Mouse (Mus musculus): ENCODE data around the gene Fbln2. TPM values are rescaled to one million over a fixed set of nuclear protein-coding genes. Genes with fewer than 3 reads are reported as not detected.
A peak's percentile ranks its signal among the peaks of the same experiment; 100 is the strongest.

Gene Fbln2
- polyA plus RNA-seq, 1 experiment from 2014 or later: 162 TPM

- H3K9ac ChIP-seq (ENCODE audit: low read length): 0 out of 2 replicates have a peak overlapping the region, but pooled peaks have one; percentile 25
- no peaks in the 10 kb centered on the region for H3K36me3 ChIP-seq (ENCODE audit: control insufficient read depth, insufficient read depth)
- H3K9me3 ChIP-seq (replicated peaks; ENCODE audit: control insufficient read depth, low read length): no peaks in the 10 kb centered on the region
- H3K27ac ChIP-seq (ENCODE audit: low read length): no peak overlapping the region
- peaks cover 9% of the 10 kb centered on the region for H3K4me1 ChIP-seq (ENCODE audit: control insufficient read depth, insufficient read depth, low read length)
- peak overlapping the region; percentile 33 for H3K4me3 ChIP-seq (ENCODE audit: low read length)
- WGBS: 9% methylated on average over 35 of the region's 35 CpGs
- peak overlapping the region; percentile 56 for H3K4me2 ChIP-seq (ENCODE audit: low read depth, low read length)
- H3K27me3 ChIP-seq (ENCODE audit: control insufficient read depth, insufficient read depth, low read length): peaks cover 80% of the 10 kb centered on the region
- ATAC-seq (replicated peaks; ENCODE audit: extremely low read depth, insufficient read depth, low FRiP score): no peak
These were observed 72.5 kb downstream of the Fbln2 start for GRCm38 (mm10) chr6:91284521-91285449.

GRCm38 (mm10) chr6:91285450-91285790, 73.2 kb downstream of the Fbln2 start:
- ATAC-seq (replicated peaks; ENCODE audit: extremely low read depth, insufficient read depth, low FRiP score): peak; percentile 31; the same call in 1 of the 2 replicates
- under 1% methylated on average over 28 of the region's 28 CpGs for WGBS
- peaks cover 9% of the 10 kb centered on the region for H3K4me1 ChIP-seq (ENCODE audit: control insufficient read depth, insufficient read depth, low read length)

GRCm38 (mm10) chr6:91285814-91286545, 73.7 kb downstream of the Fbln2 start:
- H3K36me3 ChIP-seq (ENCODE audit: control insufficient read depth, insufficient read depth): no peaks in the 10 kb centered on the region
- no peak for ATAC-seq (replicated peaks; ENCODE audit: extremely low read depth, insufficient read depth, low FRiP score)
- no peak overlapping the region for H3K27ac ChIP-seq (ENCODE audit: low read length)
- H3K4me3 ChIP-seq (ENCODE audit: low read length): peak overlapping the region; percentile 33
- peaks cover 9% of the 10 kb centered on the region for H3K4me1 ChIP-seq (ENCODE audit: control insufficient read depth, insufficient read depth, low read length)
- peaks cover 91% of the 10 kb centered on the region for H3K27me3 ChIP-seq (ENCODE audit: control insufficient read depth, insufficient read depth, low read length)
- WGBS: 34% methylated on average over 30 of the region's 30 CpGs
- H3K4me2 ChIP-seq (ENCODE audit: low read depth, low read length): peak overlapping the region; percentile 56
- H3K9ac ChIP-seq (ENCODE audit: low read length): no peak overlapping the region
- no peaks in the 10 kb centered on the region for H3K9me3 ChIP-seq (replicated peaks; ENCODE audit: control insufficient read depth, low read length)

More at GRCm38 (mm10) chr6:91285450-91285790, 73.2 kb downstream of the Fbln2 start:
- peak overlapping the region; percentile 56 for H3K4me2 ChIP-seq (ENCODE audit: low read depth, low read length)
- H3K27ac ChIP-seq (ENCODE audit: low read length): no peak overlapping the region
- no peaks in the 10 kb centered on the region for H3K9me3 ChIP-seq (replicated peaks; ENCODE audit: control insufficient read depth, low read length)
- no peaks in the 10 kb centered on the region for H3K36me3 ChIP-seq (ENCODE audit: control insufficient read depth, insufficient read depth)
- H3K4me3 ChIP-seq (ENCODE audit: low read length): peak overlapping the region; percentile 33
- H3K9ac ChIP-seq (ENCODE audit: low read length): 0 out of 2 replicates have a peak overlapping the region, but pooled peaks have one; percentile 25
- peaks cover 86% of the 10 kb centered on the region for H3K27me3 ChIP-seq (ENCODE audit: control insufficient read depth, insufficient read depth, low read length)

- WGBS: 3% methylated on average over 15 of the region's 15 CpGs
- ATAC-seq (replicated peaks; ENCODE audit: extremely low read depth, insufficient read depth, low FRiP score): no peak; the same call in 1 of the 2 replicates
These were observed 74.4 kb downstream of the Fbln2 start for GRCm38 (mm10) chr6:91286624-91287023.

GRCm38 (mm10) chr6:91287148-91287547, 74.9 kb downstream of the Fbln2 start:
- H3K4me3 ChIP-seq (ENCODE audit: low read length): no peak overlapping the region
- ATAC-seq (replicated peaks; ENCODE audit: extremely low read depth, insufficient read depth, low FRiP score): no peak
- H3K4me2 ChIP-seq (ENCODE audit: low read depth, low read length): no peak overlapping the region
- no peaks in the 10 kb centered on the region for H3K9me3 ChIP-seq (replicated peaks; ENCODE audit: control insufficient read depth, low read length)
- peaks cover 90% of the 10 kb centered on the region for H3K27me3 ChIP-seq (ENCODE audit: control insufficient read depth, insufficient read depth, low read length)
- WGBS: 62% methylated on average over 4 of the region's 4 CpGs
- H3K9ac ChIP-seq (ENCODE audit: low read length): no peak overlapping the region
- H3K4me1 ChIP-seq (ENCODE audit: control insufficient read depth, insufficient read depth, low read length): peaks cover 9% of the 10 kb centered on the region
- H3K36me3 ChIP-seq (ENCODE audit: control insufficient read depth, insufficient read depth): no peaks in the 10 kb centered on the region
- H3K27ac ChIP-seq (ENCODE audit: low read length): no peak overlapping the region

More at GRCm38 (mm10) chr6:91286624-91287023, 74.4 kb downstream of the Fbln2 start:
- Histone ChIP-seq H3K4me2 (ENCODE audit: low read depth, low read length) (no peak overlapping the region), H3K9me3 (replicated peaks; ENCODE audit: control insufficient read depth, low read length) (no peaks in the 10 kb centered on the region), H3K4me3 (ENCODE audit: low read length) (no peak overlapping the region), H3K27ac (ENCODE audit: low read length) (no peak overlapping the region), H3K4me1 (ENCODE audit: control insufficient read depth, insufficient read depth, low read length) (peaks cover 9% of the 10 kb centered on the region), H3K9ac (ENCODE audit: low read length) (no peak overlapping the region), H3K36me3 (ENCODE audit: control insufficient read depth, insufficient read depth) (no peaks in the 10 kb centered on the region), H3K27me3 (ENCODE audit: control insufficient read depth, insufficient read depth, low read length) (peaks cover 94% of the 10 kb centered on the region)

GRCm38 (mm10) chr6:91287636-91288035, 75.4 kb downstream of the Fbln2 start:
- peaks cover 85% of the 10 kb centered on the region for H3K27me3 ChIP-seq (ENCODE audit: control insufficient read depth, insufficient read depth, low read length)
- no peak overlapping the region for H3K4me3 ChIP-seq (ENCODE audit: low read length)
- ATAC-seq (replicated peaks; ENCODE audit: extremely low read depth, insufficient read depth, low FRiP score): no peak
- H3K36me3 ChIP-seq (ENCODE audit: control insufficient read depth, insufficient read depth): no peaks in the 10 kb centered on the region
- H3K9ac ChIP-seq (ENCODE audit: low read length): no peak overlapping the region
- no peak overlapping the region for H3K27ac ChIP-seq (ENCODE audit: low read length)
- no peak overlapping the region for H3K4me2 ChIP-seq (ENCODE audit: low read depth, low read length)
- WGBS: 70% methylated on average over 6 of the region's 6 CpGs
- H3K4me1 ChIP-seq (ENCODE audit: control insufficient read depth, insufficient read depth, low read length): peaks cover 9% of the 10 kb centered on the region
- no peaks in the 10 kb centered on the region for H3K9me3 ChIP-seq (replicated peaks; ENCODE audit: control insufficient read depth, low read length)

- ATAC-seq (replicated peaks; ENCODE audit: extremely low read depth, insufficient read depth, low FRiP score): no peak
- no peaks in the 10 kb centered on the region for H3K9me3 ChIP-seq (replicated peaks; ENCODE audit: control insufficient read depth, low read length)
- WGBS: 51% methylated on average over 3 of the region's 3 CpGs
- no peak overlapping the region for H3K4me2 ChIP-seq (ENCODE audit: low read depth, low read length)
- H3K36me3 ChIP-seq (ENCODE audit: control insufficient read depth, insufficient read depth): no peaks in the 10 kb centered on the region
- peaks cover 81% of the 10 kb centered on the region for H3K27me3 ChIP-seq (ENCODE audit: control insufficient read depth, insufficient read depth, low read length)
- H3K9ac ChIP-seq (ENCODE audit: low read length): no peak overlapping the region
- no peak overlapping the region for H3K27ac ChIP-seq (ENCODE audit: low read length)
- peaks cover 9% of the 10 kb centered on the region for H3K4me1 ChIP-seq (ENCODE audit: control insufficient read depth, insufficient read depth, low read length)
- no peak overlapping the region for H3K4me3 ChIP-seq (ENCODE audit: low read length)
These were observed 76.1 kb downstream of the Fbln2 start for GRCm38 (mm10) chr6:91288251-91288785.

- no peak overlapping the region for H3K4me3 ChIP-seq (ENCODE audit: low read length)
- ATAC-seq (replicated peaks; ENCODE audit: extremely low read depth, insufficient read depth, low FRiP score): no peak
- peaks cover 9% of the 10 kb centered on the region for H3K4me1 ChIP-seq (ENCODE audit: control insufficient read depth, insufficient read depth, low read length)
- 64% methylated on average over 1 of the region's 1 CpGs for WGBS
- H3K9ac ChIP-seq (ENCODE audit: low read length): no peak overlapping the region
- H3K4me2 ChIP-seq (ENCODE audit: low read depth, low read length): no peak overlapping the region
- no peaks in the 10 kb centered on the region for H3K36me3 ChIP-seq (ENCODE audit: control insufficient read depth, insufficient read depth)
- H3K9me3 ChIP-seq (replicated peaks; ENCODE audit: control insufficient read depth, low read length): no peaks in the 10 kb centered on the region
- H3K27ac ChIP-seq (ENCODE audit: low read length): no peak overlapping the region
- H3K27me3 ChIP-seq (ENCODE audit: control insufficient read depth, insufficient read depth, low read length): peaks cover 75% of the 10 kb centered on the region
These were observed 76.7 kb downstream of the Fbln2 start for GRCm38 (mm10) chr6:91288961-91289360.
